Mouse (Mus musculus): Measurements from ENCODE around the gene Tmbim4. TPM values are rescaled to one million over a fixed set of nuclear protein-coding genes. Genes with fewer than 3 reads are reported as not detected.

Gene Tmbim4
- total and polyA plus RNA-seq, 2 experiments from 2014 or later = 40.4 to 100 TPM

DNA sequence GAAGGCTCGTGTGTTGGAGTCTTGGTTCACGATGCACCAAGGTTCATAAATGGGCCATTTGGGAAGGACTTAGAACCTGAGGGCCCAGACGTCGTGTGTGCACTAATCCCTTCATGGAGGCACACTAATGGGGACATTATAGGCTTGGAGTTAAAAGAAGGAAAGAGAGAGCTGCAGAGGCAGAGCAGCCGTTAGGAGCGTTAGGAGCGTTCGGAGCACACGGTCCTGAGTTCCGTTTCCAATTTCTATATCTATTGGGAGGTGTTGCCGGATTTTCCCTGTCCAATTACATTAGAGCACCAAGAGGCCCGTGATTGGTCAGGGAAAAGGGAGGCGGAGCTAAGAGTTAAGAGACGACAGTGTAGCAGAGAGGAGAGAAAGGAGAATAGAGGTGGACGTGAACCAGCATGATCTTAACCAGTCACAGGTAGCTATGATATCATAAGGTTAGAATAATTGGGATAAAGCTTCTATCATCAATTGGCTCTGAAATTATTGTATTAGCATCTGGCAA, 27.1 kb upstream of the Tmbim4 start:
- Histone ChIP-seq H3K9ac (no peak overlapping the region), H3K36me3 (ENCODE audit: insufficient read depth) (no peaks in the 10 kb centered on the region), H3K27ac (ENCODE audit: low read depth, low read length) (no peak overlapping the region), H3K4me2 (ENCODE audit: low read depth) (no peak overlapping the region), H3K27me3 (ENCODE audit: insufficient read depth, low read length) (no peaks in the 10 kb centered on the region), H3K9me3 (ENCODE audit: low read length) (no peaks in the 10 kb centered on the region), H3K4me1 (ENCODE audit: insufficient read depth) (no peaks in the 10 kb centered on the region), H3K4me3 (ENCODE audit: low read depth, low read length) (no peak overlapping the region)
- DNase-seq (no peak), ATAC-seq (no peak)
- WGBS = 89% methylated on average over 15 of the region's 15 CpGs
- no peak for TF ChIP-seq CTCF (IDR thresholded peaks at IDR 0.05; ENCODE audit: low read depth)

DNA sequence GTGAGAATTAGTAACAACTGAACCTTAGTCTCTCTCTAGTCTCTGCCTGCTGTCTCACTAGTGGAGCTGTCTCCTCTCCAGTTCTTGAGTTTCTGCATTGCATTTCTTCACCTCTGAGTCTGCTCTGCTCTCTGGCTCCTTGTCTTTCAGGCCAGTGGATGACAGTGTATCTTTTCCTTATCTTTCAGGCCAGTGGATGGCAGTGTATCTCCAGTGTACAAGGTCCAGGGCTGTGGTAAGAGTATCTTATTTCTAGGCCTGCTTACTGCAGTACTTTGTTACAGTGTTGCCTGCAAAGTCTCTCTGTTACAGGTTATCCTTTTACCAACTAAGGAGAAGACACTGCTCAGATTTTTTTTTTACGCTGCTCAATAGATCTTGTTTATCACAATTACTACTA, 18.5 kb upstream of the Tmbim4 start:
- Histone ChIP-seq H3K27me3 (ENCODE audit: insufficient read depth, low read length) (no peaks in the 10 kb centered on the region), H3K4me2 (ENCODE audit: low read depth) (no peak overlapping the region), H3K9me3 (ENCODE audit: low read length) (no peaks in the 10 kb centered on the region), H3K36me3 (ENCODE audit: insufficient read depth) (no peaks in the 10 kb centered on the region), H3K9ac (no peak overlapping the region), H3K4me3 (ENCODE audit: low read depth, low read length) (no peak overlapping the region), H3K27ac (ENCODE audit: low read depth, low read length) (no peak overlapping the region), H3K4me1 (ENCODE audit: insufficient read depth) (no peaks in the 10 kb centered on the region)
- DNase-seq (no peak), ATAC-seq (no peak)
- TF ChIP-seq CTCF (IDR thresholded peaks at IDR 0.05; ENCODE audit: low read depth) = no peak
- 90% methylated on average over 1 of the region's 1 CpGs for WGBS

DNA sequence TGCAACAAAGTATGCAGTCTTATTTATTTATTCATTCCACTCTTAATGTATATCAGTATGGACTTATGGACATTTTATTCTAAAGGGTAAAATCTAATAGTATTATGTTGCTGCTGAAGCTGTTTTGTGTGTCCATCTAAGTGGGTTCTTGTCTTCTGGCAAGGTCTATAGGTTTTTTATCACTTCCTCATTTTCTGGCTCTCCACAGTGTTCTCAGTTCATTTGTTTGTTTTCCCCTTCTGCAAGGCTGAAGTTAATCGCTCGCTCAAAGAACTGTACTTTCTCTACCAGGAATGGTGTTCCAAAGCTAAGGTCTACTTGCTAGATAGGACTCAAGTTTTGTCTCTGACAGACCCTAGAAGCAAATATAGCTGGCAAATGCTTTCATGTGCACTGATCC, 18.0 kb upstream of the Tmbim4 start:
- Histone ChIP-seq H3K4me2 (ENCODE audit: low read depth) (no peak overlapping the region), H3K9ac (no peak overlapping the region), H3K4me1 (ENCODE audit: insufficient read depth) (no peaks in the 10 kb centered on the region), H3K27me3 (ENCODE audit: insufficient read depth, low read length) (no peaks in the 10 kb centered on the region), H3K36me3 (ENCODE audit: insufficient read depth) (no peaks in the 10 kb centered on the region), H3K9me3 (ENCODE audit: low read length) (no peaks in the 10 kb centered on the region), H3K4me3 (ENCODE audit: low read depth, low read length) (no peak overlapping the region), H3K27ac (ENCODE audit: low read depth, low read length) (no peak overlapping the region)
- 96% methylated on average over 2 of the region's 2 CpGs for WGBS
- ATAC-seq = no peak
- no peak for TF ChIP-seq CTCF (IDR thresholded peaks at IDR 0.05; ENCODE audit: low read depth)
- DNase-seq = no peak

DNA sequence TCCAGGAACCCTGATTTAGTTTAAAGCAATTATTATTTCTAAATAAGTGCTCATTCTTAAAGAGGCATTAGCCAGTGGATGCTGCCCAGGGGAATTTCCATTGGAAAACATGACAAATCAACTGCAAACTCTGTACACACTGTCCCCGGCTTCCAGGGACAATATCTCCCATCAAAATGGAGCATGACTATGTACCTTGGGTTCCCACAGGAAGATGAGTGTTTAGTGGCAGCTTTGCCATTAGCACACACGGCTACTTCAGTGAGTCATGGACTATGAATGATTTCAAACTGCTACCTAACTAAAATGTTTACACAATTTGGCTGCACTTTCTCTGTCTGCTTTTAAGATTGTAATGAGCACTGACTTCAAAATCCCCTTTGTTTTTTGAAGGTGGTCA, 12.9 kb upstream of the Tmbim4 start:
- no peak for TF ChIP-seq CTCF (IDR thresholded peaks at IDR 0.05; ENCODE audit: low read depth)
- ATAC-seq = no peak
- Histone ChIP-seq H3K36me3 (ENCODE audit: insufficient read depth) (no peaks in the 10 kb centered on the region), H3K4me1 (ENCODE audit: insufficient read depth) (no peaks in the 10 kb centered on the region), H3K9ac (no peak overlapping the region), H3K27ac (ENCODE audit: low read depth, low read length) (no peak overlapping the region), H3K4me3 (ENCODE audit: low read depth, low read length) (no peak overlapping the region), H3K4me2 (ENCODE audit: low read depth) (no peak overlapping the region), H3K9me3 (ENCODE audit: low read length) (no peaks in the 10 kb centered on the region), H3K27me3 (ENCODE audit: insufficient read depth, low read length) (no peaks in the 10 kb centered on the region)
- DNase-seq = no peak
- WGBS = 63% methylated on average over 2 of the region's 2 CpGs

DNA sequence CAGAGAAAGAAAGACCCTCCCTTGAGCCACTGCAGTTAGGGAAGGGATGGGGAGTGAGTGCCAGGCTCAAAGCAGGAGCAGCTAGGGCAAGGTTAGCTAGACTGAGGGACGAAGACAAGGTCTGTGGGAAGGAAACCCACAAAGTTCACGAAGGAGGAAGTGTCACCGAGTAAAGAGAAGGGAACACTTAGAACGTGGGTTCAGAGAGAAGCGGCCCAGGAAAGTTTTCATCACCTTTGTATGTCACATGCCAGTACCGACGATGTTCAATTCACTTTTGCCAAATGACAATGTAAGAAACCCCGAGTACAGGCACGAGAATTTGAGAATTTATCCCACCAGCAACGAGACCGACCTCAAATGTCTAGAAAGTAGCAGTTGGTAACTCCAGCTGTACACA, 12.1 kb upstream of the Tmbim4 start:
- Histone ChIP-seq H3K36me3 (ENCODE audit: insufficient read depth) (no peaks in the 10 kb centered on the region), H3K9ac (no peak overlapping the region), H3K27ac (ENCODE audit: low read depth, low read length) (no peak overlapping the region), H3K27me3 (ENCODE audit: insufficient read depth, low read length) (no peaks in the 10 kb centered on the region), H3K9me3 (ENCODE audit: low read length) (no peaks in the 10 kb centered on the region), H3K4me1 (ENCODE audit: insufficient read depth) (no peaks in the 10 kb centered on the region), H3K4me3 (ENCODE audit: low read depth, low read length) (no peak overlapping the region), H3K4me2 (ENCODE audit: low read depth) (no peak overlapping the region)
- DNase-seq = no peak
- WGBS = 70% methylated on average over 11 of the region's 11 CpGs
- TF ChIP-seq CTCF (IDR thresholded peaks at IDR 0.05; ENCODE audit: low read depth) = no peak
- ATAC-seq = no peak

DNA sequence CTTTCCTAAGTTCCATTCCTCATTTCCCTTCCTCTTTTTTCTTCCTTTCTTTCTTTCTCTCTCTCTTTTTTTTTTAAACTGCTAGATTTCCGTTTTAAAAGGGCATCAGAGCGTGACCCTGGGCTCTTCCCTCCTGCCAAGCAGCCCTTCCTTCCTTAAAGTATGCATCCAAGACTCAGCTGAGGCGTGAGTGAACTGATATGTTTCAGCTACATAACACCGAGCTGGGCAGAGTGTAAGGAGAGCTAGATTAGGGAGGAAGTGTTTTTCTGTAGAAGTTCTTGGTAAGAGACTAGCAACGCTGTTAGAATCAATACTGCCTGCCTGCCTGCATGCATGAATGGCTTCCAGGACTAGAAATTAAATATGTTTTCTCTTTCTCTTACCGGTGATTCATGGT, 11.6 kb upstream of the Tmbim4 start:
- Histone ChIP-seq H3K27ac (ENCODE audit: low read depth, low read length) (no peak overlapping the region), H3K36me3 (ENCODE audit: insufficient read depth) (no peaks in the 10 kb centered on the region), H3K4me2 (ENCODE audit: low read depth) (no peak overlapping the region), H3K27me3 (ENCODE audit: insufficient read depth, low read length) (no peaks in the 10 kb centered on the region), H3K4me3 (ENCODE audit: low read depth, low read length) (no peak overlapping the region), H3K4me1 (ENCODE audit: insufficient read depth) (no peaks in the 10 kb centered on the region), H3K9ac (no peak overlapping the region), H3K9me3 (ENCODE audit: low read length) (no peaks in the 10 kb centered on the region)
- 34% methylated on average over 6 of the region's 6 CpGs for WGBS
- DNase-seq (no peak), ATAC-seq (no peak)
- TF ChIP-seq CTCF (IDR thresholded peaks at IDR 0.05; ENCODE audit: low read depth) = no peak

DNA sequence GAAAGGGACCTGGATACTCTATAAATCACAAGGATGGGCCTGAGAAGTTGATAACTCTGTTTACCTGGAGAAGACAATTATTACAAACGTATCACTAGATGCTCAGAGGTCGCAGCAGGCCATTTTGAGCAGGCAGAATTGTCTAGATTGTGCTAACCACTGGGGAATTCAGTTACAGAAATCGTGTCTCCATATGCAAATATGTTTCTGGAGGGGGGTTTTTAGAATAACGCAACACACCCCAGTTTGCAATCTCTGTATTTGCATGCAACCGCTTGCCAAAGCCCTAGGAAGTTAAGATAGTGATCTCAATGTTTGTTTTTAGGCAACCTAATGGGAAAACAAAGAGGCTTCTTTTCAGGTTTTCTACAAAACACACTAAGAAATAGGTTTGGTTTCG, 10.2 kb upstream of the Tmbim4 start:
- H3K36me3 ChIP-seq (ENCODE audit: insufficient read depth) = no peaks in the 10 kb centered on the region
- ATAC-seq (no peak), DNase-seq (no peak)
- H3K27ac ChIP-seq (ENCODE audit: low read depth, low read length) = no peak overlapping the region
- no peak overlapping the region for H3K9ac ChIP-seq
- 78% methylated on average over 6 of the region's 6 CpGs for WGBS
- no peak overlapping the region for H3K4me3 ChIP-seq (ENCODE audit: low read depth, low read length)
- H3K4me2 ChIP-seq (ENCODE audit: low read depth) = no peak overlapping the region
- no peaks in the 10 kb centered on the region for H3K4me1 ChIP-seq (ENCODE audit: insufficient read depth)
- H3K27me3 ChIP-seq (ENCODE audit: insufficient read depth, low read length) = no peaks in the 10 kb centered on the region
- H3K9me3 ChIP-seq (ENCODE audit: low read length) = no peaks in the 10 kb centered on the region
- no peak for TF ChIP-seq CTCF (IDR thresholded peaks at IDR 0.05; ENCODE audit: low read depth)

DNA sequence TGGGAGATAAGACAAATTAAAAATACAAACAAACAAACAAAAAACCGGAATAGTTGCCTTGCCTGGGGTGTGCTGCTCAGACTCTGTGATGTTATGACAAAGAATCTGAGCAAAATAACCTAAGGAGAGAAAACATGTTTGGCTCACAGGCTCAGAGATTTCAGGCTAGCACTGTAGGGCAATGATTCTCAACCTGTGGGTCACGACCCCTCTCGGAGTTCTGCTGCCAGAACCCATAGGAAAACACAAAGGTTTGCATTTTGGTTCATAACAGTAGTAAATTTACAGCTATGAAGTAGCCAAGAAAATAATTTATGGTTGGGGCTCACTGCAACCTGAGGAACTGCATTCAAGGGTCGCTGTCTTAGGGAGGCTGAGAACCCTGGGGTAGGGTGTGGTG, 9.1 kb upstream of the Tmbim4 start:
- TF ChIP-seq CTCF (IDR thresholded peaks at IDR 0.05; ENCODE audit: low read depth) = no peak
- Histone ChIP-seq H3K4me2 (ENCODE audit: low read depth) (no peak overlapping the region), H3K4me1 (ENCODE audit: insufficient read depth) (no peaks in the 10 kb centered on the region), H3K4me3 (ENCODE audit: low read depth, low read length) (no peak overlapping the region), H3K9me3 (ENCODE audit: low read length) (no peaks in the 10 kb centered on the region), H3K27me3 (ENCODE audit: insufficient read depth, low read length) (no peaks in the 10 kb centered on the region), H3K36me3 (ENCODE audit: insufficient read depth) (no peaks in the 10 kb centered on the region), H3K9ac (no peak overlapping the region), H3K27ac (ENCODE audit: low read depth, low read length) (no peak overlapping the region)
- DNase-seq = no peak
- ATAC-seq = no peak
- 95% methylated on average over 4 of the region's 4 CpGs for WGBS
